ENCODE assay signal across 21 mouse cellular contexts in the genomic region with DNA sequence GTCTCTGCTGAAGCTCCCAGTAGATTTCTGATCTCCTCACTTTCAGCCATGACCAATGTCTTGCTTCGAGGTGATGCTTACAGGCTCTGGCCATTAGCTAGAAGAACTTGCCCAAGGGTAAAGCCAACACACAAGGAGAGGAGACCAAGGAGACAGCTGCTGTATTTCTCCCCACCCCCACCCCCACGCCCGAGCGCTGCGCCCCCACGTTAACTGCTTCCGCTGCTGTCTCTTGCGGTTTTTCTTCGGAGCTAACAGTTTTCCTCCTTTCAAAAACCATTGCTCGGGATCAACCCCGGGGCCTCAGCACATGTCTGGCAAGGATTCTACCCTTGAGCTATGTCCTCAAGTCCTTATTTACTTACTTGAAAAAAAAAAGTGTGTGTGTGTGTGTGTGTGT. TPM values are rescaled to one million over a fixed set of nuclear protein-coding genes. Genes with fewer than 3 reads are reported as not detected.
DNase-seq lines count a peak whose midpoint lies in the region; ATAC-seq and TF ChIP-seq lines count a peak whose summit lies in the region.
"Had no signal": no experiment of that assay in that cellular context is flagged by ENCODE, and none has a peak within 500 bp of the region (broad histone marks: within the 10 kb centered on the region; RNA-seq: fewer than 3 reads in every experiment).

No protein-coding gene starts in this region.

- no peaks in the 10 kb centered on the region for H3K27me3 ChIP-seq in liver, adult 2 months (ENCODE audit: control insufficient read depth, insufficient read depth, low read length)
- H3K27me3 ChIP-seq in MEL (ENCODE audit: control insufficient read depth in 1 of 2, insufficient read depth in 2 of 2, low read length in 2 of 2) = no peaks in the 10 kb centered on the region
- no peaks in the 10 kb centered on the region for H3K27me3 ChIP-seq in liver, postnatal 0 days (ENCODE audit: insufficient read depth, low read length)
- no peaks in the 10 kb centered on the region for H3K27me3 ChIP-seq in lung, postnatal 0 days (replicated peaks; ENCODE audit: insufficient read depth, low read length)
- H3K27me3 ChIP-seq: CH12.LX; embryonic facial prominence, embryonic 15.5 days; forebrain, embryonic 15.5 days; heart, embryonic 13.5 days; hindbrain, embryonic 12.5 days had no signal

- TF ChIP-seq EP300 in MEL (IDR thresholded peaks at IDR 0.05; ENCODE audit: low read depth in 1 of 2, low read length in 2 of 2) = peak in 1 of 2 experiments; percentile 73; a peak in 3 of 4 replicates
- TF ChIP-seq EP300 in liver, postnatal 0 days (IDR thresholded peaks at IDR 0.05; ENCODE audit: low read depth) = no peak
- TF ChIP-seq EP300 in lung, postnatal 0 days (IDR thresholded peaks at IDR 0.05) = no peak

- TF ChIP-seq RAD21 in MEL (IDR thresholded peaks at IDR 0.05; ENCODE audit: low read depth, low read length) = no peak

- peak overlapping the region; percentile 60 for H3K27ac ChIP-seq in liver, adult 2 months (replicated peaks; ENCODE audit: insufficient read depth, low read depth, low read length)
- peak overlapping the region; percentile 53 for H3K27ac ChIP-seq in MEL (ENCODE audit: control insufficient read depth, low read depth, low read length)
- H3K27ac ChIP-seq in liver, postnatal 0 days (ENCODE audit: low read depth) = 0 out of 2 replicates have a peak overlapping the region, but pooled peaks have one; percentile 39
- H3K27ac ChIP-seq in lung, postnatal 0 days (ENCODE audit: low read length) = no peak overlapping the region
- H3K27ac ChIP-seq: embryonic facial prominence, embryonic 15.5 days; forebrain, embryonic 15.5 days; heart, embryonic 13.5 days; hindbrain, embryonic 12.5 days had no signal

- no peaks in the 10 kb centered on the region for H3K9me3 ChIP-seq in MEL (replicated peaks; ENCODE audit: insufficient read depth, low read length)
- no peaks in the 10 kb centered on the region for H3K9me3 ChIP-seq in liver, postnatal 0 days (ENCODE audit: low read length)
- no peaks in the 10 kb centered on the region for H3K9me3 ChIP-seq in lung, postnatal 0 days (ENCODE audit: low read length)
- H3K9me3 ChIP-seq: embryonic facial prominence, embryonic 15.5 days; forebrain, embryonic 15.5 days; heart, embryonic 13.5 days; hindbrain, embryonic 12.5 days had no signal

- H3K4me1 ChIP-seq in liver, adult 2 months (ENCODE audit: control insufficient read depth, insufficient read depth, low read length) = peaks cover 27% of the 10 kb centered on the region
- H3K4me1 ChIP-seq in MEL (ENCODE audit: control insufficient read depth in 1 of 2, insufficient read depth in 2 of 2, low read length in 2 of 2) = peaks cover 15 to 16% of the 10 kb centered on the region in 2 experiments
- peaks cover 11% of the 10 kb centered on the region; the same call in 1 of the 2 replicates for H3K4me1 ChIP-seq in liver, postnatal 0 days (ENCODE audit: insufficient read depth)
- H3K4me1 ChIP-seq in lung, postnatal 0 days (ENCODE audit: insufficient read depth, low read depth, low read length) = no peaks in the 10 kb centered on the region
- H3K4me1 ChIP-seq: forebrain, embryonic 15.5 days; hindbrain, embryonic 12.5 days had no signal

- WGBS in liver, adult 2 months = 65% methylated on average over 11 of the region's 11 CpGs
- WGBS in liver, postnatal 0 days (ENCODE audit: insufficient replicate concordance) = 70% methylated on average over 11 of the region's 11 CpGs
- WGBS in lung, postnatal 0 days = 72% methylated on average over 11 of the region's 11 CpGs

- no peak for DNase-seq in liver, adult 2 months (ENCODE audit: extremely low read depth, low read depth, low spot score)
- no peak for DNase-seq in liver
- peak; percentile 57 for DNase-seq in thymus, postnatal 0 days (ENCODE audit: low spot score)
- no peak for DNase-seq in thymus, postnatal 36 days
- peak; percentile 61 for DNase-seq in MEL (ENCODE audit: low read depth, low spot score)
- DNase-seq in liver, postnatal 0 days = no peak
- DNase-seq in lung, postnatal 0 days (ENCODE audit: low spot score) = no peak
- no peak for DNase-seq in spleen, postnatal 4 days (ENCODE audit: low spot score in 2 of 2)
- DNase-seq: adrenal gland, adult 2 months; adrenal gland, postnatal 25 days; cerebellum, adult 8-10 months; cerebellum, postnatal 14 days; embryo, embryonic 11 days; gastrocnemius, postnatal 36 days; heart, postnatal 4 days had no signal

- no peak overlapping the region for H3K4me3 ChIP-seq in liver, adult 2 months (ENCODE audit: insufficient read depth, low read depth, low read length)
- peak overlapping the region; percentile 43 to 72 for H3K4me3 ChIP-seq in MEL (ENCODE audit: control insufficient read depth in 1 of 2, insufficient read depth in 1 of 2, low read depth in 2 of 2, low read length in 2 of 2)
- H3K4me3 ChIP-seq in liver, postnatal 0 days (ENCODE audit: low read depth, low read length) = no peak overlapping the region
- H3K4me3 ChIP-seq in lung, postnatal 0 days (ENCODE audit: low read depth, low read length) = no peak overlapping the region
- H3K4me3 ChIP-seq: embryonic facial prominence, embryonic 15.5 days; erythroblast, embryonic 14.5 days; forebrain, embryonic 15.5 days; hindbrain, embryonic 12.5 days had no signal

- peaks cover 73% of the 10 kb centered on the region for H3K36me3 ChIP-seq in liver, adult 2 months (ENCODE audit: control insufficient read depth, insufficient read depth, low read length)
- H3K36me3 ChIP-seq in MEL (ENCODE audit: control insufficient read depth in 1 of 2, insufficient read depth in 2 of 2, low read length in 2 of 2) = peaks cover 0 to 21% of the 10 kb centered on the region in 2 experiments; a peak in 2 of 4 replicates
- peaks cover 7% of the 10 kb centered on the region for H3K36me3 ChIP-seq in liver, postnatal 0 days (replicated peaks; ENCODE audit: insufficient read depth, low read length)
- H3K36me3 ChIP-seq in lung, postnatal 0 days (ENCODE audit: insufficient read depth, low read length) = no peaks in the 10 kb centered on the region
- H3K36me3 ChIP-seq: embryonic facial prominence, embryonic 15.5 days; forebrain, embryonic 15.5 days; heart, embryonic 13.5 days; hindbrain, embryonic 12.5 days had no signal

- H3K4me2 ChIP-seq in liver, postnatal 0 days (ENCODE audit: low read depth, low read length) = no peak overlapping the region
- no peak overlapping the region for H3K4me2 ChIP-seq in lung, postnatal 0 days (replicated peaks; ENCODE audit: low read depth, low read length)
- H3K4me2 ChIP-seq: embryonic facial prominence, embryonic 15.5 days; forebrain, embryonic 15.5 days; hindbrain, embryonic 12.5 days had no signal

- no peak overlapping the region for H3K9ac ChIP-seq in liver, adult 2 months (ENCODE audit: low read depth, low read length)
- H3K9ac ChIP-seq in MEL (ENCODE audit: control insufficient read depth, low read depth, low read length, poor library complexity, severe bottlenecking) = peak overlapping the region; percentile 42
- H3K9ac ChIP-seq in liver, postnatal 0 days (replicated peaks) = no peak overlapping the region
- no peak overlapping the region for H3K9ac ChIP-seq in lung, postnatal 0 days (replicated peaks; ENCODE audit: low read depth)
- H3K9ac ChIP-seq: embryonic facial prominence, embryonic 15.5 days; forebrain, embryonic 15.5 days; hindbrain, embryonic 12.5 days had no signal

- TF ChIP-seq CTCF in liver, adult 2 months (IDR thresholded peaks at IDR 0.05; ENCODE audit: low read depth, low read length) = no peak
- TF ChIP-seq CTCF in MEL (IDR thresholded peaks at IDR 0.05 in 2 of 3, conservative IDR thresholded peaks at IDR 0.05 in 1 of 3; ENCODE audit: control insufficient read depth in 1 of 3, insufficient read depth in 1 of 3, low read depth in 2 of 3, low read length in 3 of 3, poor library complexity in 1 of 3, severe bottlenecking in 1 of 3) = no peak
- TF ChIP-seq CTCF in liver, postnatal 0 days (IDR thresholded peaks at IDR 0.05; ENCODE audit: low read depth) = no peak
- TF ChIP-seq CTCF in lung, postnatal 0 days (IDR thresholded peaks at IDR 0.05) = no peak

- H3K79me2 ChIP-seq in liver, adult 2 months (ENCODE audit: control insufficient read depth, insufficient read depth, low read length) = 0 out of 2 replicates have a peak, but pooled peaks cover 3% of the 10 kb centered on the region
- H3K79me2 ChIP-seq in MEL (ENCODE audit: control insufficient read depth, insufficient read depth, low read length, poor library complexity) = no peaks in the 10 kb centered on the region

- no peak for TF ChIP-seq POLR2A in liver, adult 2 months (IDR thresholded peaks at IDR 0.05; ENCODE audit: extremely low read depth, insufficient read depth, low read length)
- no peak; a peak in 1 of 4 replicates for TF ChIP-seq POLR2A in MEL (IDR thresholded peaks at IDR 0.05; ENCODE audit: control insufficient read depth in 1 of 2, insufficient read depth in 1 of 2, low read depth in 1 of 2, low read length in 2 of 2, poor library complexity in 1 of 2)

- ATAC-seq in liver, postnatal 0 days = no peak
- ATAC-seq in lung, postnatal 0 days = no peak

TF ChIP-seq in MEL, 35 proteins besides CTCF, POLR2A, EP300 and RAD21 (continues in another document):
- TF ChIP-seq ELF1 (IDR thresholded peaks at IDR 0.05; ENCODE audit: low read depth, low read length) = no peak
- peak; percentile 40; the same call in 1 of the 2 replicates for TF ChIP-seq CHD2 (IDR thresholded peaks at IDR 0.05; ENCODE audit: low read length)
- TF ChIP-seq ETS1 (IDR thresholded peaks at IDR 0.05; ENCODE audit: low read depth, low read length) = peak; percentile 70
- 0 out of 2 replicates have a peak, but pooled peaks have one; percentile 6 for TF ChIP-seq RCOR1 (IDR thresholded peaks at IDR 0.05; ENCODE audit: low read depth, low read length)
- no peak for TF ChIP-seq MEF2A (IDR thresholded peaks at IDR 0.05; ENCODE audit: extremely low read depth, insufficient replicate concordance, low read depth, low read length, poor library complexity, severe bottlenecking)
- TF ChIP-seq MYB (IDR thresholded peaks at IDR 0.05; ENCODE audit: low read depth, low read length) = peak; percentile 47
- TF ChIP-seq MXI1 (IDR thresholded peaks at IDR 0.05; ENCODE audit: low read depth, low read length) = peak; percentile 38; the same call in 1 of the 2 replicates
- TF ChIP-seq ZC3H11A (IDR thresholded peaks at IDR 0.05; ENCODE audit: low read depth, low read length) = 0 out of 2 replicates have a peak, but pooled peaks have one; percentile 19
- TF ChIP-seq SMC3 (IDR thresholded peaks at IDR 0.05; ENCODE audit: low read depth, low read length) = 0 out of 2 replicates have a peak, but pooled peaks have one; percentile 5

RNA-seq across cellular contexts. Expression of a gene that starts 19.1 kb away (rescaled TPM):
- total RNA-seq in liver, adult 2 months (2014; rRNA removed) = 1.2 and 1.9 TPM in 2 replicates
- polyA plus RNA-seq in liver, adult 2 months (2012; rRNA removed) = 0.29 and 0.38 TPM in 2 replicates
- 7.9 and 10.4 TPM in 2 replicates for polyA plus RNA-seq in thymus, postnatal 0 days (2015; fragmentation: Nextera tagmentation; extraction: Ambion mirVana)
- 2.9 and 3.4 TPM in 2 replicates for total RNA-seq in MEL (2012; rRNA removed)
- polyA plus RNA-seq in MEL (2012; ENCODE audit: insufficient read depth in 1 of 2, insufficient read length in 2 of 2, low read depth in 1 of 2, low replicate concordance in 2 of 2, missing spikeins in 1 of 2) = 1 to 10 TPM in 1 of 2 experiments, not detected in 1; 3.7 TPM
- 2.8 and 2.9 TPM in 2 replicates for polyA plus RNA-seq in liver, postnatal 0 days (2015; fragmentation: Nextera tagmentation; extraction: Ambion mirVana)
- 1.5 and 1.8 TPM in 2 replicates for polyA plus RNA-seq in lung, postnatal 0 days (2015; fragmentation: Nextera tagmentation; extraction: Ambion mirVana)

Comparison
In these comparisons a context has a peak if more than half of its experiments do, and no peak if none do; other contexts are left out.
1. DNase-seq: peak in thymus, postnatal 0 days (single experiment) and MEL (single experiment); none in liver, adult 2 months (single experiment), liver (single experiment), thymus, postnatal 36 days (0 of 2), liver, postnatal 0 days (single experiment), lung, postnatal 0 days (single experiment) and spleen, postnatal 4 days (0 of 2).
2. H3K4me3 ChIP-seq: peak in MEL (2 of 2); none in liver, adult 2 months (single experiment), liver, postnatal 0 days (single experiment) and lung, postnatal 0 days (single experiment).